Mouse (Mus musculus) heart, adult 2 months (tissue): ENCODE measurements around the gene 4930556J24Rik. TPM values are rescaled to one million over a fixed set of nuclear protein-coding genes. Genes with fewer than 3 reads are reported as not detected.

Experiments used
- DNase-seq, 2 experiments: peaks; one replicate each; pipeline ENCODE4 v3.0.0; 2021
- H3K27ac ChIP-seq: fragments of 200-600 bp; 2 replicates; pipeline ENCODE4 v1.8.1; 2022
- H3K27me3 ChIP-seq: fragments of 200-500 bp; 2 replicates; pipeline ENCODE4 v1.6.1; 2012; ENCODE audit warnings: mild to moderate bottlenecking, low read length, inconsistent platforms, mixed read lengths; ENCODE audit not compliant: control insufficient read depth, insufficient read depth
- H3K36me3 ChIP-seq: fragments of 200-500 bp; 2 replicates; pipeline ENCODE4 v1.6.1; 2012; ENCODE audit warnings: low read length, inconsistent platforms; ENCODE audit not compliant: control insufficient read depth, insufficient read depth
- H3K4me1 ChIP-seq: fragments of 200-500 bp; 2 replicates; pipeline ENCODE4 v1.6.1; 2011; ENCODE audit warnings: low read length; ENCODE audit not compliant: control insufficient read depth, insufficient read depth
- H3K4me3 ChIP-seq: fragments of 200-600 bp; 2 replicates; pipeline ENCODE4 v1.8.1; 2022
- H3K79me2 ChIP-seq: fragments of 200-500 bp; replicated peaks from 2 replicates; pipeline ENCODE4 v1.6.1; 2012; ENCODE audit warnings: mild to moderate bottlenecking, inconsistent platforms, low read length, moderate library complexity, mixed read lengths; ENCODE audit not compliant: control insufficient read depth, insufficient read depth
- H3K9ac ChIP-seq: fragments of 200-500 bp; 2 replicates; pipeline ENCODE4 v1.6.1; 2012; ENCODE audit warnings: low read depth, mild to moderate bottlenecking, control low read depth, inconsistent platforms, low read length, mixed read lengths
- CTCF ChIP-seq: fragments of 200-600 bp; IDR thresholded peaks from 2 replicates; pipeline ENCODE4 v1.8.1; 2022; ENCODE audit warnings: antibody characterized with exemption, mild to moderate bottlenecking, moderate library complexity
- EP300 ChIP-seq: fragments of 200-500 bp; IDR thresholded peaks from 2 replicates; pipeline ENCODE4 v1.6.1; 2011; ENCODE audit warnings: low read depth, low read length, control low read depth; ENCODE audit not compliant: insufficient read depth
- POLR2A ChIP-seq: fragments of 200-500 bp; IDR thresholded peaks from 2 replicates; pipeline ENCODE4 v1.6.1; 2011; ENCODE audit warnings: mild to moderate bottlenecking, low read depth, low read length, control low read depth; ENCODE audit not compliant: insufficient read depth
- WGBS: fragments of 180-500 bp; shearing (Covaris S2); methylation state at CpG from one replicate; pipeline ENCODE4 v1.1.7; 2018; 5-methylcytosine and 5-hydroxymethylcytosine counted together
- intact Hi-C: fragments of 180-260 bp; cut with DNase I; formaldehyde crosslinking; loops from one replicate; pipeline ENCODE4 v1.15.1; 2025
- polyA plus RNA-seq: library from polyadenylated mRNA; depleted of rRNA; stranded (reverse); fragments of >200 nt; gene quantifications from 2 replicates; pipeline ENCODE4 v1.2.3, GENCODE M21; 2012
- total RNA-seq, 2 experiments: library from RNA; stranded (reverse); gene quantifications; 2 replicates each; pipeline ENCODE4 v1.2.3; 2021

Gene 4930556J24Rik
- total and polyA plus RNA-seq, 3 experiments = not detected

DNA sequence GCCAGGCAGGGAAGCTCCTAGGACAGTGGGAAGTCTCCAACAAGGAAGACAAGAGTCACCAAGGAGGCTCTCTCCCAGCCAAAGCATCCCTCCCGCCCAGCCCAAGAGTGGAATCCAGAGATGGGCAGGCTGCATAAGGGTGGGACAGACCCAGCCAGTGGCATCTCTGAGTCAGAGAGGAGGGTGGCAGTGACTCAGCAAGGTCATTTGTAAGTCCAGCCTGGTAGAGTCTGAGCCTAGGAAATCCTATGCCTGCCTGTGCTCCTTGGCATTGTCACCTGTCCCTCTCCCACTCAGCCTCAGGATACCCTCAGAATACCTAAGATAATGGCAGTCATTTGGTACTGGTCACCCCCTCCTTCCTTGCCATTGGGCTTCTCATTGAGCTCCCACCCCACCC lies 71.1 kb downstream of the 4930556J24Rik start:
- Histone ChIP-seq H3K4me1 (peaks cover 5% of the 10 kb centered on the region), H3K27me3 (no peaks in the 10 kb centered on the region), H3K9ac (no peak overlapping the region), H3K79me2 (no peaks in the 10 kb centered on the region; the same call in none of the 2 replicates), H3K36me3 (no peaks in the 10 kb centered on the region), H3K4me3 (no peak overlapping the region), H3K27ac (no peak overlapping the region)
- WGBS = 81% methylated on average over 1 of the region's 1 CpGs
- no peak for TF ChIP-seq POLR2A
- no peak for TF ChIP-seq EP300
- intact Hi-C loops = no loop called here
- no peak for DNase-seq

GRCm38 (mm10) chr11:3904673-3905072 lies 71.9 kb downstream of the 4930556J24Rik start:
- Histone ChIP-seq H3K36me3 (no peaks in the 10 kb centered on the region), H3K79me2 (no peaks in the 10 kb centered on the region; the same call in 1 of the 2 replicates), H3K9ac (no peak overlapping the region), H3K27me3 (no peaks in the 10 kb centered on the region), H3K4me3 (no peak overlapping the region), H3K27ac (no peak overlapping the region), H3K4me1 (peaks cover 1% of the 10 kb centered on the region; the same call in 1 of the 2 replicates)
- 86% methylated on average over 6 of the region's 6 CpGs for WGBS
- TF ChIP-seq POLR2A = no peak
- no peak for TF ChIP-seq EP300
- no peak for TF ChIP-seq CTCF
- DNase-seq = no peak
- intact Hi-C loops = no loop called here

DNA sequence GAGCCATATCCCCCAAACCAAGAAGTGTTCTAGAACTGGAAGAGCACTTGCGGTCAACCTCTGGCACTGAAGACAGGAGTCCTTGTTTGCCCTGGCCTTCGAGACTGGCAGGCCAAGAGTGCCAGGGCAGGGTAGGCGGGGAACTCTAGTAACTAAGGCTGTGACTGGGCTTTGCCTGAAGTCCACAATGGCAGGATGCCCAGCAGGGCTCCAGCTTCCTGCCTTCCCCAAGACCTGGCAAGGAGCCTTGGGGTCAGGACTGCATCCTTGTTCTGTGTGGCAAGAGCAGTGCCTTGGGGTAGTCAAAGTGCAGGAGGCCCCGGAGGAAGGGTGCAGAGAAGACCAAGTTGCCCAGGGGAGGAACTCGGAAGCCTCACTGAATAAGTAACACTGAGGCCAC lies 73.5 kb downstream of the 4930556J24Rik start:
- intact Hi-C loops = no loop called here
- H3K36me3 ChIP-seq = no peaks in the 10 kb centered on the region
- no peaks in the 10 kb centered on the region for H3K79me2 ChIP-seq
- 32% methylated on average over 5 of the region's 5 CpGs for WGBS
- peak; percentile 69 to 84 for DNase-seq
- peak overlapping the region; percentile 28 for H3K27ac ChIP-seq
- H3K27me3 ChIP-seq = no peaks in the 10 kb centered on the region
- H3K4me3 ChIP-seq = no peak overlapping the region
- peaks cover 1% of the 10 kb centered on the region; the same call in 1 of the 2 replicates for H3K4me1 ChIP-seq
- TF ChIP-seq CTCF = no peak
- peak; percentile 31; the same call in 1 of the 2 replicates for TF ChIP-seq EP300
- 0 out of 2 replicates have a peak, but pooled peaks have one; percentile 13 for TF ChIP-seq POLR2A
- H3K9ac ChIP-seq = no peak overlapping the region

- Histone ChIP-seq H3K4me3 (no peak overlapping the region), H3K36me3 (no peaks in the 10 kb centered on the region), H3K27me3 (no peaks in the 10 kb centered on the region), H3K27ac (peak overlapping the region; percentile 28), H3K4me1 (peaks cover 1% of the 10 kb centered on the region; the same call in 1 of the 2 replicates), H3K79me2 (no peaks in the 10 kb centered on the region), H3K9ac (no peak overlapping the region)
- TF ChIP-seq CTCF (no peak), POLR2A (no peak), EP300 (no peak)
- WGBS = 89% methylated on average over 3 of the region's 3 CpGs
- DNase-seq = no peak
- intact Hi-C loops = no loop called here
Measured at GRCm38 (mm10) chr11:3902516-3902915, 74.1 kb downstream of the 4930556J24Rik start.

GRCm38 (mm10) chr11:3900296-3900695 lies 76.3 kb downstream of the 4930556J24Rik start:
- no peaks in the 10 kb centered on the region for H3K79me2 ChIP-seq
- no peak overlapping the region for H3K9ac ChIP-seq
- H3K27me3 ChIP-seq = no peaks in the 10 kb centered on the region
- H3K4me3 ChIP-seq = no peak overlapping the region
- no peak for DNase-seq
- H3K27ac ChIP-seq = no peak overlapping the region
- TF ChIP-seq CTCF (no peak), POLR2A (no peak), EP300 (no peak)
- 62% methylated on average over 6 of the region's 6 CpGs for WGBS
- no peaks in the 10 kb centered on the region for H3K36me3 ChIP-seq
- intact Hi-C loops = no loop called here
- peaks cover 1% of the 10 kb centered on the region; the same call in 1 of the 2 replicates for H3K4me1 ChIP-seq

- Histone ChIP-seq H3K4me1 (peaks cover 2% of the 10 kb centered on the region), H3K36me3 (no peaks in the 10 kb centered on the region), H3K27ac (peak overlapping the region; percentile 78), H3K79me2 (no peaks in the 10 kb centered on the region), H3K4me3 (no peak overlapping the region), H3K27me3 (no peaks in the 10 kb centered on the region), H3K9ac (no peak overlapping the region)
- TF ChIP-seq CTCF = no peak
- no peak for TF ChIP-seq POLR2A
- TF ChIP-seq EP300 = no peak
- DNase-seq = no peak
- WGBS = 67% methylated on average over 1 of the region's 1 CpGs
- intact Hi-C loops = loop anchor here (2.0 kb wide), 1 partner anchor 17 kb away; no protein-coding TSS in a partner anchor
Measured at GRCm38 (mm10) chr11:3895933-3896332, 80.6 kb downstream of the 4930556J24Rik start.
